In genomic region chr2:66791629-66792028, GRCm38 (mm10) we compare ENCODE assay signal across 15 mouse cellular contexts.
"Had no signal": no experiment of that assay in that cellular context is flagged by ENCODE, and none has a peak within 500 bp of the region (broad histone marks: within the 10 kb centered on the region; RNA-seq: fewer than 3 reads in every experiment).

No protein-coding gene starts in this region.

- H3K36me3 ChIP-seq: neural tube, embryonic 15.5 days; stomach, embryonic 15.5 days had no signal

- H3K4me1 ChIP-seq: neural tube, embryonic 15.5 days; stomach, embryonic 15.5 days had no signal

- H3K9me3 ChIP-seq: neural tube, embryonic 15.5 days; stomach, embryonic 15.5 days had no signal

- H3K27me3 ChIP-seq: neural tube, embryonic 15.5 days; stomach, embryonic 15.5 days had no signal

- DNase-seq: retina, postnatal 1 day; right cerebral cortex, adult 18-20 months; right cerebral cortex, postnatal 14 days; right cerebral cortex, postnatal 25 days; right cerebral cortex, postnatal 4 days; spleen, adult 18-20 months; thymus, adult 18-20 months; thymus, adult 2 months; thymus, postnatal 14 days; thymus, postnatal 25 days; thymus, postnatal 36 days; thymus, postnatal 4 days had no signal

- H3K27ac ChIP-seq: neural tube, embryonic 15.5 days; stomach, embryonic 15.5 days; stomach, postnatal 0 days had no signal

- H3K4me2 ChIP-seq: neural tube, embryonic 15.5 days; stomach, embryonic 15.5 days had no signal

- H3K4me3 ChIP-seq: neural tube, embryonic 15.5 days; stomach, embryonic 15.5 days had no signal

- H3K9ac ChIP-seq: neural tube, embryonic 15.5 days; stomach, embryonic 15.5 days had no signal
